Mouse (Mus musculus) MEL (cell line): ENCODE measurements around the gene Trim2.

Experiments
- CTCF ChIP-seq, 3 experiments: IDR thresholded peaks in 2 of 3; conservative IDR thresholded peaks in 1 of 3; 2 replicates each; pipeline ENCODE4 v1.5.1; 2011 to 2012; ENCODE audit warnings: low read length in 3 of 3, low read depth in 2 of 3, mild to moderate bottlenecking in 2 of 3, improper control_type of control experiment in 1 of 3, inconsistent platforms in 1 of 3, mixed read lengths in 1 of 3, moderate library complexity in 1 of 3; ENCODE audit not compliant: control insufficient read depth in 1 of 3, insufficient read depth in 1 of 3, poor library complexity in 1 of 3, severe bottlenecking in 1 of 3
- EP300 ChIP-seq, 2 experiments: IDR thresholded peaks; 2 replicates each; pipeline ENCODE4 v1.6.1; 2011; ENCODE audit warnings: improper control_type of control experiment in 2 of 2, low read length in 2 of 2, low read depth in 1 of 2, mild to moderate bottlenecking in 1 of 2
- HCFC1 ChIP-seq: IDR thresholded peaks from 2 replicates; pipeline ENCODE4 v1.6.1; 2012; ENCODE audit warnings: low read depth, mild to moderate bottlenecking, inconsistent platforms, low read length, improper control_type of control experiment, moderate library complexity
- MXI1 ChIP-seq: IDR thresholded peaks from 2 replicates; pipeline ENCODE4 v1.6.1; 2011; ENCODE audit warnings: mild to moderate bottlenecking, low read depth, low read length, improper control_type of control experiment
- MYC ChIP-seq: IDR thresholded peaks from 2 replicates; pipeline ENCODE4 v1.6.1; 2011; ENCODE audit warnings: low read depth, mild to moderate bottlenecking, low read length, improper control_type of control experiment, moderate library complexity
- POLR2A ChIP-seq, 2 experiments: IDR thresholded peaks; 2 replicates each; pipeline ENCODE4 v1.6.1; 2011 to 2012; ENCODE audit warnings: low read length in 2 of 2, mild to moderate bottlenecking in 2 of 2, control low read depth in 1 of 2, improper control_type of control experiment in 1 of 2, low read depth in 1 of 2, moderate library complexity in 1 of 2; ENCODE audit not compliant: control insufficient read depth in 1 of 2, insufficient read depth in 1 of 2, poor library complexity in 1 of 2
- POLR2AphosphoS2 ChIP-seq: IDR thresholded peaks from 2 replicates; pipeline ENCODE4 v1.6.1; 2011; ENCODE audit warnings: low read length, improper control_type of control experiment
- TCF12 ChIP-seq: IDR thresholded peaks from 2 replicates; pipeline ENCODE4 v1.6.1; 2014; ENCODE audit warnings: low read depth, mild to moderate bottlenecking, inconsistent platforms, low read length, improper control_type of control experiment, moderate library complexity
- USF1 ChIP-seq: IDR thresholded peaks from 2 replicates; pipeline ENCODE4 v1.6.1; 2014; ENCODE audit warnings: low read depth, mild to moderate bottlenecking, inconsistent platforms, low read length, improper control_type of control experiment, moderate library complexity

GRCm38 (mm10) chr3:84288931-84289330 lies 17.7 kb downstream of the Trim2 start:
- no peak for TF ChIP-seq CTCF (IDR thresholded peaks at IDR 0.05 in 2 of 3, conservative IDR thresholded peaks at IDR 0.05 in 1 of 3; ENCODE audit: control insufficient read depth in 1 of 3, insufficient read depth in 1 of 3, low read depth in 2 of 3, low read length in 3 of 3, poor library complexity in 1 of 3, severe bottlenecking in 1 of 3)
- no peak for TF ChIP-seq POLR2A (IDR thresholded peaks at IDR 0.05; ENCODE audit: control insufficient read depth in 1 of 2, insufficient read depth in 1 of 2, low read depth in 1 of 2, low read length in 2 of 2, poor library complexity in 1 of 2)
- no peak for TF ChIP-seq EP300 (IDR thresholded peaks at IDR 0.05; ENCODE audit: low read depth in 1 of 2, low read length in 2 of 2)
- TF ChIP-seq HCFC1: no peak
- TF ChIP-seq MXI1: no peak
- TF ChIP-seq TCF12: no peak
- TF ChIP-seq POLR2AphosphoS2: no peak
- no peak for TF ChIP-seq MYC
- TF ChIP-seq USF1: no peak
